Mouse (Mus musculus): ENCODE results near the gene Sstr1. TPM values are rescaled to one million over a fixed set of nuclear protein-coding genes. Genes with fewer than 3 reads are reported as not detected.
A peak's percentile ranks its signal among the peaks of the same experiment; 100 is the strongest.

Sstr1 gene
- polyA plus RNA-seq (2016; fragmentation: Nextera tagmentation; extraction: Ambion mirVana) = 1.9 and 2.4 TPM in 2 replicates

DNA sequence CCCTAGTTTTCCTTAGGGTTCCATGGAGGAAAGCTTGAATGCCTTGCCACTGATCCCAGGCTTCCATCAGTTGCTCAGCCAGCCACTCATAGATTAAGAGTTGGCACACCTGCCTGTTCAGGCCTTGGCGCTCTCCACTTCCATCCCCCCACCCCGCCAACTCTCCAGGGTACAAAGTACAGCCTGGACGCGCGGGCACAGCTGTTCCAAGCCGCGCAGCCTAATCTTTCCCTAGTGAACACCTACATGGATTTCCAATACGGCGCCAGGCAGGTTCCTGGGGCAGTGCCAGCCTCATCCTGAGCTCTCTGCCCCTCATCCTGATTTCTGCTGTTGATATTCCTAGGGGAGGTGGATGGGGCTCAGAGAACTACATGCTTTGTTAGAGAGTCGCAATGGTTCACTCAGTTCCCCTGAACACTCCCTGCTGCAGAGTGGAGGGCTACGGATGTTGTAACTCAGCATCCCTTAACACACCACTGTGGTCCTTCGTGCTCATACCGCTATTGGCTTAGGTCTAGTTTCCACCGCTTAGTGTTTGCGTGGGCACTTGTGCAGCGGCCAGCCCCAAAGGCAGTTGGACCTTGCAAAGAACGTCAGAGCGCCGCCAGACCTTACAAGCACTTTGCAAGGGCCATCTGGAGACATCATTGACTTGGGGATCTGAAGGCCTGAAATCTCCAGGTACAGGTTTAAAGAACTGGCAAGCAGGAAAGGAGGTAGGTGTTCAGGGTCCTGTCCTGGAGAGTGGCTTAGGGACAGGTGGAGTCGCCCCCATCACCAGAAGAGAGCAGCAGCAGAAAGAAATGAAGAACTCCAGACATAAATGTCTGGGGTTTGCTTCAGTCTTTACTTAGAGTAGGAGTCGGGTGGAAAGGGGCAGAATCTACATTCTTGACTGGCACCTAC, at the start of gene Sstr1:
Gene Sstr1, plus strand, starts transcription at position 610 of the 909 bp plus-strand sequence.
- Histone ChIP-seq H3K27me3 (peaks cover 58% of the 10 kb centered on the region), H3K9ac (peak within 1 kb of the TSS; percentile 51), H3K4me2 (peak within 1 kb of the TSS; percentile 89), H3K4me3 (replicated peaks) (peak within 1 kb of the TSS; percentile 50), H3K27ac (no peak within 1 kb of the TSS), H3K9me3 (no peaks in the 10 kb centered on the region), H3K36me3 (replicated peaks) (no peaks in the 10 kb centered on the region), H3K4me1 (peaks cover 26% of the 10 kb centered on the region)
- 10% methylated on average over 21 of the region's 21 CpGs for WGBS
- ATAC-seq (ENCODE audit: low FRiP score) = no peak

DNA sequence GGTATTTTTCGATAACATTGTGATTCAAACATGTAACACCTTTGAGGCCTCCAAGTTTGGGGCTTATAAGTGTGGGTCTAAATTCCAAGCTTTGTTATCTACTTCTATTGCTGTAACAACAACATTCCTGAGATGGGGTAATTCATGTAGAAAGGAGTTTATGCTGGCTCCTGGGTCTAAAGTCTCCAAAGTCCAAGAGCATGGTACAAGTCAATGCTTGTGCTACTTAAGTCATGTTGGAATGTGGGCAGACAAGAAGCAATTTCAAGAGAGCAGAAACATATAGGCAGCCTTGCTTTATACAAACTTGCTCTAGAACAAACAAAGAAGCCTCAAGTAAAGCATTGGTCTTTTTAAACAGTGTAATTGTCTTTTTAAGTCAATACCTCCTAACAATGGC, 12.8 kb upstream of the Sstr1 start:
- Histone ChIP-seq H3K4me2 (no peak overlapping the region), H3K9me3 (no peaks in the 10 kb centered on the region), H3K4me1 (no peaks in the 10 kb centered on the region), H3K27ac (no peak overlapping the region), H3K36me3 (replicated peaks) (no peaks in the 10 kb centered on the region), H3K9ac (no peak overlapping the region), H3K4me3 (replicated peaks) (no peak overlapping the region), H3K27me3 (no peaks in the 10 kb centered on the region)
- ATAC-seq (ENCODE audit: low FRiP score) = no peak
- WGBS = 86% methylated on average over 1 of the region's 1 CpGs

DNA sequence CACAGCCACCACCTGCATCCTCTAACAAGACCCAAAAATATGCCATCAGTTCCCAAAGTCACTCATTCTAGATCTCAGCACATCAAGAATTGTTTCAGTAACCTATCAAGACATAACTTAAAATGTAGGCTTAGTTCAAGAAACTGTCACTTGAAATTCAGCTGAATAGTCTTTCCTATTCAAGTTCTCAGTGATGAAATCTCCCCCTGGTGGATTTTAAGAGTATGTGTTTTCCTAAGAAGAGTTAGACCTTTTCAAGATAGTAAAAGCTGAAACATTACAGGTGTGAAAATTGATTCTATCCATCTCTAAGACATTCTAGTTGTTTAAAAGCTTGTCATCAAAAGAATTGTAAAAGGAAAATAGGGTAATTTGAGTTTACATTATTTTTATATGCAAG, 10.4 kb upstream of the Sstr1 start:
- Histone ChIP-seq H3K4me2 (no peak overlapping the region), H3K27me3 (no peaks in the 10 kb centered on the region), H3K36me3 (replicated peaks) (no peaks in the 10 kb centered on the region), H3K4me1 (no peaks in the 10 kb centered on the region), H3K9ac (no peak overlapping the region), H3K4me3 (replicated peaks) (no peak overlapping the region), H3K27ac (no peak overlapping the region), H3K9me3 (no peaks in the 10 kb centered on the region)
- ATAC-seq (ENCODE audit: low FRiP score) = no peak

DNA sequence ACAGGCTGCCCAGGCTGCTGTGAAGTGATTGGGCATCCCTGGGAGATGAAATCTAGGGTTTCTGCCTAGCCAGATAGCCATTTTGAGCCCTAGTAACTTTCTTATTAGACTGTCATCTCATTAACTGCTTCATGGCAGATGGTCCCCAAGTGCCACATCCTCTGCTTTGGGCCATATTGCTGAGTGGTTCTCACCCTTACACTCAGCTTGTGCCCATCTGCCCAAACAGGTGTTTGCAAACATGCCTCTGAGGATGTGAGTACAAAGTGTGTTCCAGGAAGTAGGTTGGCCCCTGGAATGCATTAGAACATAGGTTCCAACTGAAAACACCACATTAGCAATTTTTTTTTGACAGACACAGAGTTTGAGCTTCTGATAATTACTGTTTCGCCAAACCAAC, 3.6 kb upstream of the Sstr1 start:
- H3K4me1 ChIP-seq = peaks cover 10% of the 10 kb centered on the region
- no peaks in the 10 kb centered on the region for H3K36me3 ChIP-seq (replicated peaks)
- ATAC-seq (ENCODE audit: low FRiP score) = no peak
- WGBS = 82% methylated on average over 1 of the region's 1 CpGs
- no peak overlapping the region for H3K4me3 ChIP-seq (replicated peaks)
- H3K27ac ChIP-seq = no peak overlapping the region
- no peaks in the 10 kb centered on the region for H3K9me3 ChIP-seq
- no peak overlapping the region for H3K4me2 ChIP-seq
- H3K9ac ChIP-seq = no peak overlapping the region
- H3K27me3 ChIP-seq = peaks cover 32% of the 10 kb centered on the region

DNA sequence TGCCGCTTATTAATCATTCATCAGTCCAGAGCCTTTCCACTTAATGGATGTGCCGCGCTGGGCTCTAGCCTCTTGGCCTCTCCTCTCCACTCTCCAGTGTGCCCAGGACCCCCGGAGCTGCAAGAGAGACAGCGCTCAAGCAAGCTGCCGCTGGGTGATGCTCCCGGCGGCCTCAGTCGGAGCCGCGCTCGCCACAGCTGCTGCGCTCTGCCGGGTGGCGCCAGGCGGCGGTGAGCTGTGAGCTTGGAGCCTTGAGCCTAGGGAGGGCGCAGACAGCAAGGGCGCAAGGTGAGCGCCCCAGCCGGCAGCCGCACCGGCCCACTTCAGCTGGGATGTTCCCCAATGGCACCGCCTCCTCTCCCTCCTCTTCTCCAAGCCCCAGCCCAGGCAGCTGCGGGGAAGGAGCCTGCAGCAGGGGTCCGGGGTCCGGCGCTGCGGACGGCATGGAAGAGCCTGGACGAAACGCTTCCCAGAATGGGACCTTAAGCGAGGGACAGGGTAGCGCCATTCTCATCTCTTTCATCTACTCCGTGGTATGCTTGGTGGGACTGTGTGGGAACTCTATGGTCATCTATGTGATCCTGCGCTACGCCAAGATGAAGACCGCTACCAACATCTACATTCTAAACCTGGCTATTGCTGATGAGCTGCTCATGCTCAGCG, 820 bp downstream of the Sstr1 start:
- Histone ChIP-seq H3K27ac (no peak overlapping the region), H3K27me3 (peaks cover 61% of the 10 kb centered on the region), H3K9me3 (no peaks in the 10 kb centered on the region), H3K4me1 (peaks cover 26% of the 10 kb centered on the region), H3K4me3 (replicated peaks) (peak overlapping the region; percentile 50), H3K4me2 (peak overlapping the region; percentile 89), H3K36me3 (replicated peaks) (no peaks in the 10 kb centered on the region), H3K9ac (peak overlapping the region; percentile 51)
- peak; percentile 68 for ATAC-seq (ENCODE audit: low FRiP score)
- under 1% methylated on average over 39 of the region's 39 CpGs for WGBS

DNA sequence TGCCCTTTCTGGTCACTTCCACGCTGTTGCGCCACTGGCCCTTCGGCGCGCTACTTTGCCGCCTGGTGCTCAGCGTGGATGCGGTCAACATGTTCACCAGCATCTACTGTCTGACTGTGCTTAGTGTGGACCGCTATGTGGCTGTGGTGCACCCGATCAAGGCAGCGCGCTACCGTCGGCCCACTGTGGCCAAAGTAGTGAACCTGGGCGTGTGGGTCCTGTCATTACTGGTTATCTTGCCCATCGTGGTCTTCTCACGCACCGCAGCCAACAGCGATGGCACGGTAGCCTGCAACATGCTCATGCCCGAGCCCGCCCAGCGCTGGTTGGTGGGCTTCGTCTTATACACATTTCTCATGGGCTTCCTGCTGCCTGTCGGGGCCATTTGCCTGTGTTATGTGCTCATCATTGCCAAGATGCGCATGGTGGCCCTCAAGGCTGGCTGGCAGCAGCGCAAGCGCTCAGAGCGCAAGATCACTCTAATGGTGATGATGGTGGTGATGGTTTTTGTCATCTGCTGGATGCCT, 1.4 kb downstream of the Sstr1 start:
- no peaks in the 10 kb centered on the region for H3K36me3 ChIP-seq (replicated peaks)

DNA sequence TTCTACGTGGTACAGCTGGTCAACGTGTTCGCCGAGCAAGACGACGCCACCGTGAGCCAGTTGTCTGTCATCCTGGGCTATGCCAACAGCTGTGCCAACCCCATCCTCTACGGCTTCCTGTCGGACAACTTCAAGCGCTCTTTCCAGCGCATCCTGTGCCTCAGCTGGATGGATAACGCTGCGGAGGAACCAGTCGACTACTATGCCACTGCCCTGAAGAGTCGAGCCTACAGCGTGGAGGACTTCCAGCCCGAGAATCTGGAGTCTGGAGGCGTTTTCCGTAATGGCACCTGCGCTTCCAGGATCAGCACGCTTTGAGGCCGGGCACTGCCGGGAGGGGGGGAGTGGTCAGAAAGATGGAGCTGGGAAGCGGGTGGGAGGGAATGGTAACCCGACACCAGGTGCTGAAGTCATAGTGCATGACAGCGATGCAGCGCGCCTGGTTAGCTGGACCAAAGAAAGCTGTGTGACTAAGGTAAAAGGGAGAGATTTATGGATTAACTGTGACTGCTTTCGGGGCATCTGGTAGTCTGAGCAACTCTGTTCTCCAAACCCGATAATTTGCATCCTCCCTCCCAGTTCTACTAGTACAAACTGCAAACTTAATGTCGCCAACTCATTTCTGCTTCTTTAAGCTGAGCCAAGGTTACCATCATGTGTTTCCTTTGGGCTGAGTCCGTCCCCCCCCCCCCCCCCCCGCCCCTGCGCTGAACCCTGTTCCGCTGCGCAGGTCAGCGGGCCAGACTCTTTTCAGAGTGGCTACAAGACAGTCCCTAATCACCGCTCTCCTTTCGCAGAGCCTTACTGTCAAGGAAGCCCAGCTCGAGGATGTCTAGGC, 2.1 kb downstream of the Sstr1 start:
- Histone ChIP-seq H3K27ac (no peak overlapping the region), H3K27me3 (peaks cover 64% of the 10 kb centered on the region), H3K36me3 (replicated peaks) (no peaks in the 10 kb centered on the region), H3K4me3 (replicated peaks) (peak overlapping the region; percentile 50), H3K4me2 (peak overlapping the region; percentile 89), H3K9ac (peak overlapping the region; percentile 17; the same call in 1 of the 2 replicates), H3K9me3 (no peaks in the 10 kb centered on the region), H3K4me1 (peaks cover 26% of the 10 kb centered on the region)
- peak; percentile 65 for ATAC-seq (ENCODE audit: low FRiP score)
- under 1% methylated on average over 38 of the region's 40 CpGs for WGBS

More for the DNA sequence above, 1.4 kb downstream of the Sstr1 start:
- ATAC-seq (ENCODE audit: low FRiP score) = peak; percentile 33
- H3K4me1 ChIP-seq = peaks cover 26% of the 10 kb centered on the region
- WGBS = 1% methylated on average over 29 of the region's 29 CpGs
- H3K27me3 ChIP-seq = peaks cover 62% of the 10 kb centered on the region
- H3K27ac ChIP-seq = no peak overlapping the region
- H3K4me2 ChIP-seq = peak overlapping the region; percentile 89
- H3K4me3 ChIP-seq (replicated peaks) = peak overlapping the region; percentile 50
- no peaks in the 10 kb centered on the region for H3K9me3 ChIP-seq
- peak overlapping the region; percentile 51; the same call in 1 of the 2 replicates for H3K9ac ChIP-seq

DNA sequence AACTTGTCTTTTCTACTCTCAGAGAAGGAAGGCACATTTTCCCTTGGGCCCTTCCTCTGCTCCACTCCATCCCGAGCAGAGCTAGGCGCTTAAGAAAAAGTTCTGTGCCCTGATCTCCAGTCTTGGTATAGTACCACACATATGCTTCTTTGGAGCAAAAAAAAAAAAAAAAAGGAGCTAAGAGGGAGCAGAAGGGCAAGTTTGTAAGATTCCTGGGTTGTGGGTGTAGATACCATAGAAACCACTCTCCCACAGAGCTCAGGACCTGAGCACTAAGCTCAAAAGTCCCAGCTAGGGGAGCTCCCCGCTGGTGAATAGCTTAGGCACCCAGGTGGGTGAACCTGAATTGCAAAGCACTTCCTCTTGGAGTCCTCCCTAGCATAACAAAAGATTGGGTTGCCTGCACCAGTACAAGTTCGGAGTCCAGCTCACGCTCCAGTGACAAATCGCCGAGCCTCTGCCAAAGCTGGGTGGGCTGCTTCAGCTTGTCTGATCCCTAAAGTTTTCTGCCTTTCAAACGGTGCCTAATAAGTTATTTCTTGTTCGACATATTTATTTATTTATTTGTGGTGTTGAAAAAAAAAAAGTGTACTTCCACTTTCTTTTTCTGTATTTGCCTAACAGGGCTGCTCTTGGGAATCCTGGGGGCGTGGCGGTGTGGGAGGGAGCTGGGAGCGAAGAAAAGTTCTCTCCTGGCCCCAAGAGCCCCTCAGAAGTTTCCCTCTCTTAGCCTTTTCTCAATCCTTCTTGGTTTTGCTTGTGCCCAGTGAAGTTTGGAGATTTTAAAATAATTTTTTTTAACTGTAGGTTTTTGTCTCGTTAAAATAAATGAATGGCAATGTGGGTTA, 2.9 kb downstream of the Sstr1 start:
- ATAC-seq (ENCODE audit: low FRiP score) = no peak
- Histone ChIP-seq H3K36me3 (replicated peaks) (no peaks in the 10 kb centered on the region), H3K27ac (no peak overlapping the region), H3K9ac (no peak overlapping the region), H3K4me1 (peaks cover 26% of the 10 kb centered on the region), H3K4me2 (peak overlapping the region; percentile 89), H3K27me3 (peaks cover 59% of the 10 kb centered on the region), H3K4me3 (replicated peaks) (peak overlapping the region; percentile 50), H3K9me3 (no peaks in the 10 kb centered on the region)
- WGBS = 4% methylated on average over 13 of the region's 13 CpGs

DNA sequence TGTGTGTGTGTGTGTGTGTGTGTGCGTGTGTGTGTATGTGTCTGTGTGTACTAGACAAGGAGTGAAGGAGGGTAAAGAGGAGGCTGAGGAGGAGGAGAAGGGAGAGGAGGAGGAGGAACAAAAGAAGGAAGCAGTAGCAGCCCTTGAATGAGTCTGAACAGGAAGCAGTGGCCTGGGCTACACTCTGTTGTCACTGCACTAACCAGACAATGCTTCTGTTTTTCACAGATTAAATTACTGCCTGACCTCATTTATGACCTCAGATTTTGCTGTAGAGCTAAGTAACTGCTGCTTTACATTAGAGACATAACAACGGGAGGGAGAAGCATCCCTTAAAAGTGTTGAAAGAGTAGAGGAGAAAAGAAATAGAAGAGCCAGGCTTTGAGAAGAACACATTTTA, 4.6 kb downstream of the Sstr1 start:
- Histone ChIP-seq H3K9me3 (no peaks in the 10 kb centered on the region), H3K4me2 (no peak overlapping the region), H3K4me3 (replicated peaks) (no peak overlapping the region), H3K27ac (no peak overlapping the region), H3K27me3 (peaks cover 49% of the 10 kb centered on the region), H3K4me1 (peaks cover 26% of the 10 kb centered on the region), H3K36me3 (replicated peaks) (no peaks in the 10 kb centered on the region), H3K9ac (no peak overlapping the region)
- ATAC-seq (ENCODE audit: low FRiP score) = no peak
- 47% methylated on average over 2 of the region's 2 CpGs for WGBS

DNA sequence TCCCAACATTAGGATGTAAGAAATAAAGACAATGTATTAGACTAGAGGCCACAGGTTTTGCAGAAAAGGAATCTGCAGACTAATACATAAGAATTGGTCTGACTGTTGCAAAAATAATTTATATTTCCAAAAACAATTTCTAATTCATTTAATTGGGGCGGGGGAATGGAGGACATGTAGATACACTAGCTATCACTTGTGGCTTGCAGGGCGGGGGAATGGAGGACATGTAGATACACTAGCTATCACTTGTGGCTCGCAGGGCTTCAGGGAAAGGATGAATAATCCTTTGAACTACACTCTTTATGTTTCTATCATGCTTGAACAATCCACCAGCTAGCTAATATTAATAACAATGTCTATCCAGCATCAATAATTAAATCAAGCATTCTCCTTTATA, 7.5 kb downstream of the Sstr1 start:
- Histone ChIP-seq H3K4me2 (no peak overlapping the region), H3K36me3 (replicated peaks) (no peaks in the 10 kb centered on the region), H3K9me3 (no peaks in the 10 kb centered on the region), H3K27ac (no peak overlapping the region), H3K27me3 (peaks cover 21% of the 10 kb centered on the region), H3K4me3 (replicated peaks) (no peak overlapping the region), H3K4me1 (0 out of 2 replicates have a peak, but pooled peaks cover 4% of the 10 kb centered on the region), H3K9ac (no peak overlapping the region)
- WGBS = 86% methylated on average over 3 of the region's 3 CpGs
- ATAC-seq (ENCODE audit: low FRiP score) = no peak

DNA sequence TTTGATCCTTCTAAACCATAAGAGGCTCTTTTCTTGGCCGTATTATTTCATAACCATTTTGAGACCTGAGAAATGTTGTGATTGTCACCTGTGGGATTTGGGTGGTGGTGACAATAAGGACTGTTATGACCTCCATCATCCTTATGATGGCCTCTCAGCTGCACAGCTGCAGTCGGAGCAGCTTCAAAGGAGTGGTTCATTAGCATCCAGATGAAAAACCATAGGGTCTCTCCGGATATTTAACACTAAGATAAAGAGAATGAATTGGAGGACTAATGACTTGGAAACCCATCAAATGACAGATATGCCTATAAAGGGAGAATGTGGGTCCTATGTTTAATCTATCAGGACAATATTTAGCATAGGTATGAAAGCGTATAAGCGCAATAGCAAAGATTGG, 14.1 kb downstream of the Sstr1 start:
- no peak for ATAC-seq (ENCODE audit: low FRiP score)
- Histone ChIP-seq H3K27me3 (no peaks in the 10 kb centered on the region), H3K4me3 (replicated peaks) (no peak overlapping the region), H3K9ac (no peak overlapping the region), H3K4me1 (no peaks in the 10 kb centered on the region), H3K9me3 (no peaks in the 10 kb centered on the region), H3K27ac (no peak overlapping the region), H3K4me2 (no peak overlapping the region), H3K36me3 (replicated peaks) (no peaks in the 10 kb centered on the region)
- WGBS = 81% methylated on average over 5 of the region's 5 CpGs
